Comparison of ENCODE assay signal across 24 mouse cellular contexts in genomic region chr5:92227782-92228181, GRCm38 (mm10). TPM values are rescaled to one million over a fixed set of nuclear protein-coding genes. Genes with fewer than 3 reads are reported as not detected.
DNase-seq lines count a peak whose midpoint lies in the region; ATAC-seq and TF ChIP-seq lines count a peak whose summit lies in the region.
"Had no signal": no experiment of that assay in that cellular context is flagged by ENCODE, and none has a peak within 500 bp of the region (broad histone marks: within the 10 kb centered on the region; RNA-seq: fewer than 3 reads in every experiment).

No protein-coding gene starts in this region.

- no peak for TF ChIP-seq CTCF in gastrocnemius, adult 2 months (IDR thresholded peaks at IDR 0.05)

- no peaks in the 10 kb centered on the region for H3K27me3 ChIP-seq in heart, embryonic 12.5 days (replicated peaks)
- no peaks in the 10 kb centered on the region for H3K27me3 ChIP-seq in hindbrain, embryonic 14.5 days (ENCODE audit: control insufficient read depth, insufficient read depth, low read length)
- H3K27me3 ChIP-seq: embryonic facial prominence, embryonic 13.5 days; forebrain, embryonic 12.5 days; hindbrain, embryonic 13.5 days had no signal

- peak; percentile 27 for DNase-seq in gastrocnemius, adult 2 months
- no peak for DNase-seq in gastrocnemius, postnatal 4 days (ENCODE audit: low spot score in 2 of 2)
- DNase-seq in heart, adult 11 months, result peak; percentile 84
- DNase-seq in lung, postnatal 10 days, result peak; percentile 8
- DNase-seq in lung, postnatal 14 days, result no peak
- DNase-seq in skeletal muscle tissue, adult 2 months (ENCODE audit: low read depth, low spot score), result peak; percentile 23
- no peak for DNase-seq in hindbrain, embryonic 14.5 days (ENCODE audit: low spot score)
- DNase-seq: adrenal gland, adult 2 months; adrenal gland, postnatal 25 days; cerebellum, adult 18-20 months; cerebellum, adult 9-11 months; cerebellum, postnatal 36 days; kidney, adult 8-10 months had no signal

- WGBS in heart, embryonic 12.5 days, result 87% methylated on average over 7 of the region's 7 CpGs
- 89% methylated on average over 7 of the region's 7 CpGs for WGBS in hindbrain, embryonic 14.5 days

- intact Hi-C loops in gastrocnemius, adult 2 months (cut with DNase I), result no loop called here

- H3K36me3 ChIP-seq in heart, embryonic 12.5 days, result no peaks in the 10 kb centered on the region
- H3K36me3 ChIP-seq in hindbrain, embryonic 14.5 days (replicated peaks; ENCODE audit: control insufficient read depth, insufficient read depth), result no peaks in the 10 kb centered on the region
- H3K36me3 ChIP-seq: embryonic facial prominence, embryonic 13.5 days; forebrain, embryonic 12.5 days; hindbrain, embryonic 13.5 days had no signal

- H3K4me2 ChIP-seq in heart, embryonic 12.5 days, result no peak overlapping the region
- no peak overlapping the region for H3K4me2 ChIP-seq in hindbrain, embryonic 14.5 days (replicated peaks)
- H3K4me2 ChIP-seq: embryonic facial prominence, embryonic 13.5 days; forebrain, embryonic 12.5 days; hindbrain, embryonic 13.5 days had no signal

- H3K9ac ChIP-seq in heart, embryonic 12.5 days, result no peak overlapping the region
- H3K9ac ChIP-seq in hindbrain, embryonic 14.5 days, result no peak overlapping the region
- H3K9ac ChIP-seq: embryonic facial prominence, embryonic 13.5 days; forebrain, embryonic 12.5 days; hindbrain, embryonic 13.5 days had no signal

- no peak overlapping the region for H3K27ac ChIP-seq in gastrocnemius, adult 2 months
- H3K27ac ChIP-seq in heart, embryonic 12.5 days (ENCODE audit: poor library complexity, severe bottlenecking), result no peak overlapping the region
- no peak overlapping the region for H3K27ac ChIP-seq in hindbrain, embryonic 14.5 days
- H3K27ac ChIP-seq: embryonic facial prominence, embryonic 13.5 days; forebrain, embryonic 12.5 days; hindbrain, embryonic 13.5 days had no signal

- no peak for ATAC-seq in heart, embryonic 12.5 days (ENCODE audit: insufficient number of reproducible peaks, low FRiP score)
- no peak for ATAC-seq in hindbrain, embryonic 14.5 days (ENCODE audit: low FRiP score)
- ATAC-seq: forebrain, embryonic 16.5 days; intestine, embryonic 16.5 days had no signal

- H3K4me3 ChIP-seq in gastrocnemius, adult 2 months, result no peak overlapping the region
- H3K4me3 ChIP-seq in heart, embryonic 12.5 days, result no peak overlapping the region
- no peak overlapping the region for H3K4me3 ChIP-seq in hindbrain, embryonic 14.5 days (replicated peaks; ENCODE audit: low read length)
- H3K4me3 ChIP-seq: embryonic facial prominence, embryonic 13.5 days; forebrain, embryonic 12.5 days; hindbrain, embryonic 13.5 days had no signal

- H3K9me3 ChIP-seq in heart, embryonic 12.5 days (replicated peaks), result no peaks in the 10 kb centered on the region
- no peaks in the 10 kb centered on the region for H3K9me3 ChIP-seq in hindbrain, embryonic 14.5 days (ENCODE audit: control insufficient read depth, low read length)
- H3K9me3 ChIP-seq: embryonic facial prominence, embryonic 13.5 days; forebrain, embryonic 12.5 days; hindbrain, embryonic 13.5 days had no signal

- no peaks in the 10 kb centered on the region for H3K4me1 ChIP-seq in heart, embryonic 12.5 days (replicated peaks)
- no peaks in the 10 kb centered on the region for H3K4me1 ChIP-seq in hindbrain, embryonic 14.5 days (replicated peaks; ENCODE audit: control insufficient read depth, insufficient read depth, low read length)
- H3K4me1 ChIP-seq: embryonic facial prominence, embryonic 13.5 days; forebrain, embryonic 12.5 days; hindbrain, embryonic 13.5 days had no signal

RNA-seq across cellular contexts. Expression of gene U90926, which starts 12.6 kb away (rescaled TPM):
- total RNA-seq in gastrocnemius, adult 2 months (2021), result not detected
- not detected for total RNA-seq in gastrocnemius, postnatal 4 days (2021)
- not detected in 2 replicates for polyA plus RNA-seq in heart, embryonic 12.5 days (2016; fragmentation: Nextera tagmentation; extraction: Ambion mirVana)
- polyA plus RNA-seq in hindbrain, embryonic 14.5 days (2014; fragmentation: Nextera tagmentation; extraction: Ambion mirVana), result not detected in 2 replicates
- total RNA-seq: adrenal gland, adult 2 months; adrenal gland, postnatal 25 days; heart, adult 8-10 months; hematopoietic stem cell, adult 5-6 weeks had no signal
- polyA plus RNA-seq: adrenal gland, adult 2 months; embryonic facial prominence, embryonic 13.5 days; forebrain, embryonic 12.5 days; forebrain, embryonic 16.5 days; frontal cortex, adult 2 months; heart, embryonic 16.5 days; hindbrain, embryonic 13.5 days; intestine, embryonic 16.5 days had no signal

RNA-seq across cellular contexts. Expression of gene Ppef2, which starts 28.3 kb away (rescaled TPM):
- total RNA-seq in gastrocnemius, adult 2 months (2021), result not detected
- total RNA-seq in gastrocnemius, postnatal 4 days (2021), result under 1 TPM; 0.08 to 0.29 TPM
- polyA plus RNA-seq in heart, embryonic 12.5 days (2016; fragmentation: Nextera tagmentation; extraction: Ambion mirVana), result not detected in 2 replicates
- polyA plus RNA-seq in hindbrain, embryonic 14.5 days (2014; fragmentation: Nextera tagmentation; extraction: Ambion mirVana), result 0.34 and 0.84 TPM in 2 replicates
- total RNA-seq: heart, adult 8-10 months; hematopoietic stem cell, adult 5-6 weeks had no signal
- polyA plus RNA-seq: C2C12; heart, embryonic 16.5 days had no signal

RNA-seq across cellular contexts. Expression of gene Naaa, which starts 50.2 kb away (rescaled TPM):
- total RNA-seq in gastrocnemius, adult 2 months (2021), result 1 to 10 TPM; 5.5 to 8.5 TPM
- total RNA-seq in gastrocnemius, postnatal 4 days (2021), result 10 to 100 TPM; 16.6 to 16.7 TPM
- polyA plus RNA-seq in heart, embryonic 12.5 days (2016; fragmentation: Nextera tagmentation; extraction: Ambion mirVana), result 4.8 and 6.6 TPM in 2 replicates
- 22.1 and 25.1 TPM in 2 replicates for polyA plus RNA-seq in hindbrain, embryonic 14.5 days (2014; fragmentation: Nextera tagmentation; extraction: Ambion mirVana)

Comparison
In these comparisons a context has a peak if more than half of its experiments do, and no peak if none do; other contexts are left out.
1. DNase-seq: peak in gastrocnemius, adult 2 months (single experiment), heart, adult 11 months (single experiment), lung, postnatal 10 days (single experiment) and skeletal muscle tissue, adult 2 months (single experiment); none in gastrocnemius, postnatal 4 days (0 of 2), lung, postnatal 14 days (single experiment) and hindbrain, embryonic 14.5 days (single experiment).